Mouse (Mus musculus): ENCODE measurements at regions not wholly inside any gene's neighbourhood (a gene's known extent, or its start where the extent isn't known, plus 50 kb on each side); places are given as distances from the start of the nearest gene placed in this dataset.
"Not testable (repeated sequence)": the region's sequence is repeated elsewhere in the genome, so short reads cannot be mapped to it uniquely, and the experiment has no call there.

DNA sequence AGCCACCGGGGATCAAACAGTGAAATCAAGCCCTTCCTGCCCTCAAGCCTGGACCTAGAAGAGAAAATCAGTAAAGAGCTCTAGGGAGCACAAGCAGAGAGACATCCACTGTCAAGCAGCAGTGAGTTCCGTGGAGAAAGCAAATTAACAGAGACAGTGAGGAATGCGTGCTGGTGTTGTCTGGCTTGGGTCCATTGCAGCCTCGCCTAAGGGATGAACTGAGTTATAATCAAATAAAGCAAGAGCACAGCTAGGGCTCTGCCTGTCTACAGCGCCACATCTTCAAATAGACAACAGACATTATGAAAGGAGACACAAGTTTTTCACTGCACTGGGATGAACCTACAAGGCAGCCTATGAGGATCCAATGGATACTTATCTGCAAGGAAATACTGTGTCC is 62.3 kb upstream of the Xcl1 start:
- TF ChIP-seq POLR2A (IDR thresholded peaks at IDR 0.05; ENCODE audit: low read depth, low read length) (no peak), CTCF (IDR thresholded peaks at IDR 0.05; ENCODE audit: extremely low read depth, insufficient read length, insufficient replicate concordance, low read depth, low read length) (no peak)
- no peaks in the 10 kb centered on the region for H3K36me3 ChIP-seq (ENCODE audit: control insufficient read depth, insufficient read depth, low read length)
- WGBS = 59% methylated on average over 5 of the region's 5 CpGs
- H3K4me1 ChIP-seq (ENCODE audit: control insufficient read depth, insufficient read depth, insufficient read length, low read length) = peaks cover 10% of the 10 kb centered on the region; the same call in 1 of the 2 replicates
- no peak overlapping the region for H3K27ac ChIP-seq (ENCODE audit: insufficient read depth, low read depth, low read length)
- no peaks in the 10 kb centered on the region for H3K27me3 ChIP-seq (ENCODE audit: control insufficient read depth, insufficient read depth, low read length)
- H3K4me3 ChIP-seq (ENCODE audit: low read depth, low read length) = no peak overlapping the region

GRCm38 (mm10) chr1:164994247-164994660 is 58.9 kb upstream of the Xcl1 start:
- no peak for TF ChIP-seq CTCF (IDR thresholded peaks at IDR 0.05; ENCODE audit: extremely low read depth, insufficient read length, insufficient replicate concordance, low read depth, low read length)
- TF ChIP-seq POLR2A (IDR thresholded peaks at IDR 0.05; ENCODE audit: low read depth, low read length) = no peak
- Histone ChIP-seq H3K27me3 (ENCODE audit: control insufficient read depth, insufficient read depth, low read length) (no peaks in the 10 kb centered on the region), H3K4me1 (ENCODE audit: control insufficient read depth, insufficient read depth, insufficient read length, low read length) (peaks cover 19% of the 10 kb centered on the region; the same call in 1 of the 2 replicates), H3K4me3 (ENCODE audit: low read depth, low read length) (no peak overlapping the region), H3K27ac (ENCODE audit: insufficient read depth, low read depth, low read length) (no peak overlapping the region), H3K36me3 (ENCODE audit: control insufficient read depth, insufficient read depth, low read length) (no peaks in the 10 kb centered on the region)
- whole genome bisulfite sequencing = 23% methylated on average over 6 of the region's 6 CpGs

GRCm38 (mm10) chr1:164993175-164993875 is 58.0 kb upstream of the Xcl1 start:
- not testable (repeated sequence) for H3K4me3 ChIP-seq (ENCODE audit: low read depth, low read length); H3K27me3 ChIP-seq (ENCODE audit: control insufficient read depth, insufficient read depth, low read length); H3K36me3 ChIP-seq (ENCODE audit: control insufficient read depth, insufficient read depth, low read length)
- peaks cover 19% of the 10 kb centered on the region; the same call in 1 of the 2 replicates for H3K4me1 ChIP-seq (ENCODE audit: control insufficient read depth, insufficient read depth, insufficient read length, low read length)
- peak overlapping the region; percentile 85 for H3K27ac ChIP-seq (ENCODE audit: insufficient read depth, low read depth, low read length)

DNA sequence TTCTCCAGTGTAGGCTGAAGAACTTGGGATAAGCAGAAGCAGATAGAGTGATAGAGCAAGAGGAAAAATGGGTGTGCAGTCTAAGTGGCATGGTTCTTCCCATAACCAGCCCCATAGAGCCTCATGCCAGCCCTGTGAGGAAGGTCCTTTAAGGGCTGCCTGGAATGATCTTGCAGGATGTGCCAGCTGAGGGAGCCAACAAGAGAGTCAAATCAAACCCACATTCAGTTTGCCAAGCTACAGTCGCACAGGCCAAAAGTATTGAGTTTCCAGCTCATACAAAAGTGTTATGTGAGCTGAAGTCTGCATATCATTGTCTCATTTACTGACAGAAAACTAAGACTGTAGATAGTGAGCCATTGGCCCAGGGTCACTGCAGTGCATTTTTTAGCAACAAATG is 53.7 kb upstream of the Xcl1 start:
- no peak for TF ChIP-seq CTCF (IDR thresholded peaks at IDR 0.05; ENCODE audit: extremely low read depth, insufficient read length, insufficient replicate concordance, low read depth, low read length)
- no peak for TF ChIP-seq POLR2A (IDR thresholded peaks at IDR 0.05; ENCODE audit: low read depth, low read length)
- H3K27me3 ChIP-seq (ENCODE audit: control insufficient read depth, insufficient read depth, low read length) = no peaks in the 10 kb centered on the region
- no peaks in the 10 kb centered on the region for H3K36me3 ChIP-seq (ENCODE audit: control insufficient read depth, insufficient read depth, low read length)
- no peak overlapping the region for H3K4me3 ChIP-seq (ENCODE audit: low read depth, low read length)
- 94% methylated on average over 1 of the region's 1 CpGs for WGBS
- H3K4me1 ChIP-seq (ENCODE audit: control insufficient read depth, insufficient read depth, insufficient read length, low read length) = peaks cover 14% of the 10 kb centered on the region; the same call in 1 of the 2 replicates
- no peak overlapping the region for H3K27ac ChIP-seq (ENCODE audit: insufficient read depth, low read depth, low read length)

- Histone ChIP-seq H3K27me3 (ENCODE audit: control insufficient read depth, insufficient read depth, low read length) (no peaks in the 10 kb centered on the region), H3K27ac (ENCODE audit: insufficient read depth, low read depth, low read length) (no peak overlapping the region), H3K4me1 (ENCODE audit: control insufficient read depth, insufficient read depth, insufficient read length, low read length) (peaks cover 12% of the 10 kb centered on the region; the same call in 1 of the 2 replicates), H3K36me3 (ENCODE audit: control insufficient read depth, insufficient read depth, low read length) (no peaks in the 10 kb centered on the region), H3K4me3 (ENCODE audit: low read depth, low read length) (no peak overlapping the region)
- 83% methylated on average over 3 of the region's 3 CpGs for WGBS
- TF ChIP-seq CTCF (IDR thresholded peaks at IDR 0.05; ENCODE audit: extremely low read depth, insufficient read length, insufficient replicate concordance, low read depth, low read length) (no peak), POLR2A (IDR thresholded peaks at IDR 0.05; ENCODE audit: low read depth, low read length) (no peak)
Observed at GRCm38 (mm10) chr1:164988191-164988590, 52.9 kb upstream of the Xcl1 start.

- H3K4me3 ChIP-seq (ENCODE audit: low read depth, low read length); H3K27me3 ChIP-seq (ENCODE audit: control insufficient read depth, insufficient read depth, low read length); H3K4me1 ChIP-seq (ENCODE audit: control insufficient read depth, insufficient read depth, insufficient read length, low read length); H3K36me3 ChIP-seq (ENCODE audit: control insufficient read depth, insufficient read depth, low read length); H3K27ac ChIP-seq (ENCODE audit: insufficient read depth, low read depth, low read length): not testable (repeated sequence)
- WGBS = 95% methylated on average over 21 of the region's 21 CpGs
Observed at GRCm38 (mm10) chr1:164985521-164985920, 50.2 kb upstream of the Xcl1 start.
